Mouse (Mus musculus) CH12F3 (cell line): ENCODE results near the gene Mgat5.

Experiments
- in situ Hi-C: fragments of 300-500 bp; cut with MboI; formaldehyde crosslinking; loops from 2 replicates; pipeline ENCODE4 v1.14.3; 2020; ENCODE audit warnings: low sequenced_read_pairs

The Mgat5 gene

DNA sequence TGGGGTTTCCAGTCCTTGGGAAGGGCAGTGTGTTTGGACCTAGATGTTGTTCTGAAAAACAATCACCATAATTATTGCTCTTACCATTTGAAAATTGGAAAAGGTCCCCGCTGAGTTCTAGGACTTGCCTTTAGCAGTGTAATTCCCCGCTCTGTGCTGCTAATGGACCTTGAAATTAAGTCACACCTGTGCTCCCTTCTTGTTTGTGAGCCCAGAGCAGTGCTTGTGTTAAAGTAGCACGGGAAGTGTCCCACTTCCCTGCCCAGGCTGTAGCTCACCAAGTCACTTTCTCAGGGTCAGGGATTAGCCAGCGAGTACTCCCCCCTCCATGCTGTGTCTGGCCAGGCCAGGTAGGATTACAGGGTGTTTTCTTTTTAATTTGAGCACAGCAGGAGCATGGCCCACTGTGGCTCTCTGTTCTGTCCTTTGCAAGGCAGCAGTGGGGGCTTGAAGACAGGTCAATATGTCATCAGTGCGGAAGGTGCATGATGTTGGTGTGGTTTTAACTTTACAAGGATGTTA lies 123.6 kb downstream of the Mgat5 start:
- in situ Hi-C loops: no loop called here

GRCm38 (mm10) chr1:127329810-127330209 lies 125.0 kb downstream of the Mgat5 start:
- in situ Hi-C loops: no loop called here

- in situ Hi-C loops: no loop called here
These were observed 132.9 kb downstream of the Mgat5 start for GRCm38 (mm10) chr1:127337740-127338139.

GRCm38 (mm10) chr1:127338833-127339487 lies 134.1 kb downstream of the Mgat5 start:
- in situ Hi-C loops: no loop called here

GRCm38 (mm10) chr1:127340296-127340695 lies 135.5 kb downstream of the Mgat5 start:
- in situ Hi-C loops: no loop called here

DNA sequence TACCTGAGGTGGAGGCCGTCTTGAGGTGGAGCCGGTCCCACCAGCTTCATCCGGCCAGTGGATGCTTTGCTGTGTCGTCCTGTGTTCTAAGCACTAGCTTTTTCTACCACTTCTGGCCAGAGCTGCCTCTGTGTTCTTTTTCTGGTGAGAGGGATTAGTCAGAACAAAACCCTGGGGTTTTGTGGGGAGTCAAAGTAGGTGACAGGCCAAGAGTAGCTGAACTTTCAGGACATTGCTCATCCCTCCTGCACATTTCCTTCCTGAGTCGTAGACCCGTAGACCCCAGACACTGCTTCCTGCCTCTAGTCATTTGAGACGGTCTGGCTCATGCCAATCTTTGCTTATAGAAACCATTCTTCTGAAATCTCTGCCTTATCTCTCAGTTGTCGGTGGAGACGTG lies 140.1 kb downstream of the Mgat5 start:
- in situ Hi-C loops: no loop called here

DNA sequence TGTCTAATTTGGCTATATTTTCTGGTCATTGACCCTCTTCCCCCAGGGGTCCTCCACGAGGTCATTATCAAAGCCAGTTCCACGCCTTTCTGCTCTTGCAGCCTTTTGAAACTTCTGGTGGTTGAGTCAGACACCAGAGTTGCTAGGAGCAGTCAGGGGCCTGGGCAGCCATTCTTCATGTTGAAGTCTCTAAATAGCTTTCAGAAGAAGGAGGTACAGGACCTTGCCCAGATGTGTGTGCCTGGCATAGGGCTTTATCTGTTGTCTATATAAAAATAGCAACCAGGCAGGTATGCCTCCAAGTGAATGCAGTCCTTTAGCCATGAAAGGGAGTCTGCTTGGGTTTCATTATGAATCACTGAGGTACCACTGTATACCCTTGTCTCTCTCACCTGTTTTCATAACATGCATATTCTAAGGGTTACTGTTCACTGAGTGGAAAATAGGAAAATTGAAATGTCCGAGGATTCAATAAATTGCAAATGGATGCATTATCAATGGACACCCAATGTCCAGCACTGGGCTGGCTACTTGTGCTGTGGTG lies 141.9 kb downstream of the Mgat5 start:
- in situ Hi-C loops: no loop called here

DNA sequence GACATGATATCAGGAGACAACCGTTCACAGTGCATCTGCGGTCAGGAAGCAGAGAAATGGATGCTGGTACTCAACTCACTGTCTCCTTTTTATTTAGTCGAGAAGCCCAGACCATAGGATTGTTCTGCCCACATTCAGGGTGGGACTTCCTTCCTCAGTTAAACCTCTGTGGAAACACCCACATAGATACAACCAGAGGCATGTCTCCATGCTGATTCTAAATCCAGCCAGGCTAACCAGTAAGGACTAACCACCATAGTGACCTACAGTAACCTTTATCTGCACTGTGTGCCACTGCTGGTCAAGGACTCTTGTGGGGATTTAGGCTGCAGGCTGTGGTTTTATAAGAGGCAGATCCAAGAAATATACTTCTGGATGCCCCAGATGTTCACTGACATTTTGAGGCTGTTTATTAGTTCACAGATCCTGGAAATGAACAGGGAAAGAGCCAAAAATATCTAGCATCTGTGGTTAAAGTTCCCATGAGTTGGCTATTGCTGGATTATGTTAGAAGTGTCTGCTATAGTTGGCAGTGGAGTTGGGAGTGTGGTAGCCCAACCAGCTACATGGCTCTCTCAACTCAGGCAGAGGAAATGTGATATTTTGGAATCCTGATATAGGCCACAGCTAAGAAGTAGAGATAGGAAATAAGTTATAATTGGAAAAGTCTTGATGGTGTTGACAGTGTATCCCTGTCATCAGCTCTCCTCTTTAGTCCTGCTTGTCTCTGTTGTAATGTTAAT lies 143.2 kb downstream of the Mgat5 start:
- in situ Hi-C loops: no loop called here

- in situ Hi-C loops: no loop called here
These were observed 144.0 kb downstream of the Mgat5 start for GRCm38 (mm10) chr1:127348642-127349341.

DNA sequence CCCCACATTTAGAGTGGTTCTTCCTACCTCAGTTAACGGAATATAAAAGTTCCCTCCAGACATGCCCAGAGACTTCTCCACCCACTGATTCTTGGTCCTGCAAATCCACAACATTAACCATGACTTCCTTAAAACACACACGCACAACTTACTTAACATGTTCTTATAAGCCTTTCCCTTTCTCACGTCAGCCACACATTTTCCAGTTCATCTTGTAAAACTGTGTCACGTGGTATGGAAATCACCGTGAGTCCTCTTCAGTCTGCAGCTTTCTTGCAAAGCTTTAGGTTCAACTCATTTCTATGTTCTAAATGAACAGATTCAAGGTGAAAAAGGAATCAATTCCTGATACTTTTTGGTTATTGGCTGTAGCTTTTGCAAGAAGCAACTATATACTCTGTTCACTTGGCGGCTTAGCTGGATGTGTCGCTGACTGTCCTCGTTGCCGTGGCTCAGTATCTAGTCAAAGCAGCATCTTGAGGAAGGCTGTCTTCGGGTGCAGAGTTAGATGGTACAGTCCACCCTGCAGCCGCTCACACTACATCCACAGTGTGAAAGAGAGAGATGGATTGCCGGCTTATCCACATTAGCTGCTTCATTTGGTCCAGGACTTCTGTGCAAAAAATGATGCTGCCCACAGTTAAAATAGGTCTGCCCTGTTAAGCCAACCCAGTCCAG lies 146.7 kb downstream of the Mgat5 start:
- in situ Hi-C loops: no loop called here

DNA sequence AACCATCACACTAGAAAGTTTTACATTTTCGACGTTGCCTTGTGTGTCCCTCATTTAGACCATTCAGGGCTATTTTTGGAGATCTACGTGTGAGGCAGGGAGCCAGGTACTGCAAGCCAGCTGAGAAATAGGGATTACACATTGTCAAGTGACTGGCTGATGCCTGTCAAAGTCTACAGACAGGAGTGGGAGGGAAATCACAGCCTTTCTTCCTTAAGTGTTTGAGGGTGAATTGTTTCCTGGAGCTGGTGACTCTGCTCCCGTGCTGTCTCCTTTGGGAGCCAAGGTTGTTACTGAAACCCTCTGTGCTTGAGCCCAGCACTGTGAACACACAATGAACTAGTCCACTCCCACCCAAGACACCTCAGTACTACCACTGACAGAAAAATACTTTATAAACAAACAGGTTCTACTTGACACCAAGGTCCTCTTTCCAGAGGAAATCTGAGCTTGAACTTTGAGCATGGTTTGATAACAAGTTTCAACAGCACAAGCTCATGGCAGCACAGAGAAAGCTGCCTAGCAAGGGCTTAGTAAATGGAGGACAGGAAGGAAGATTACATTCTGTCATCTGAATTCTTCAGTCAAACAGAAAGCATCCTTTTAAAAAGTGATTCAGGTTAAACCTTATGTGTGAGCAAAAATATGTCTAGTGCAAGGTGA lies 147.4 kb downstream of the Mgat5 start:
- in situ Hi-C loops: no loop called here

DNA sequence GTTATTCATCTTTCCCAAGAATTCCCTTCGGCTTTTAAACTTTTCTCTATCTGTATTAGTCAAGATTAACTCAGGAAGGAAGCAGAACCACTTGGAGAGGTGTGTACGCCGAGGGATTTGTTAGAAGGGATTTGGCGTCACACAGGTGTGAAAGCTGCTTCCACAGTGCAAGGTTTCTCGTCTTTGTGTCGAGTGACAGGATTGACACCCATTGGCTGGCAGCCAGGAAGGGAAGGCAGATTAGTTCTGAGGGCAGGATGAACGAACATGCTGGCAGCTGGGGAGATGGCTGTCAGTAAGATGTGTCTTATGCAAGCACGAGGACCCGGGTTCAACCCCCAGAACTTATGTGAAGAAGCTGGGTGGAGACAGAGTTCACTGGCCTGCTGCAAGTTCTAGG lies 148.6 kb downstream of the Mgat5 start:
- in situ Hi-C loops: no loop called here

- in situ Hi-C loops: no loop called here
These were observed 149.3 kb downstream of the Mgat5 start for GRCm38 (mm10) chr1:127354152-127354551.

DNA sequence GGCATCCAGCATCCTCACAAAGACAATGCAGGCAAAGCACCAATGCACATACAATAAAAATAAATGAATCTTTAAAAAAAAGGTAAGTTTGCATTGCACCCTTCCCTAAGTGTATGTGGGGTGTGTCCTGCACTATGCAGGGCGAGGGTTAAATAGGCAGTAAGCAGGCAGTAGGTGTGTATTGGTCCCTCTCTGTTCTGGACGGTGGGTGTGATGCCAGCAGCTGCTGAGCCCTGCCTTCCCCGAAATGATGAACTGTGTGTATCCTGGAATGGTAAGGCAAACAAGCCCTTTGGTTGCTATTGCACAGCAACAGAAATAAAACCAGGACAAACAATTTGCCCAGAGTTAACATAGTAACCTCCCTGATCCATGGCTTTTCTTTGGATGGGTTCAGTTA lies 150.2 kb downstream of the Mgat5 start:
- in situ Hi-C loops: no loop called here

DNA sequence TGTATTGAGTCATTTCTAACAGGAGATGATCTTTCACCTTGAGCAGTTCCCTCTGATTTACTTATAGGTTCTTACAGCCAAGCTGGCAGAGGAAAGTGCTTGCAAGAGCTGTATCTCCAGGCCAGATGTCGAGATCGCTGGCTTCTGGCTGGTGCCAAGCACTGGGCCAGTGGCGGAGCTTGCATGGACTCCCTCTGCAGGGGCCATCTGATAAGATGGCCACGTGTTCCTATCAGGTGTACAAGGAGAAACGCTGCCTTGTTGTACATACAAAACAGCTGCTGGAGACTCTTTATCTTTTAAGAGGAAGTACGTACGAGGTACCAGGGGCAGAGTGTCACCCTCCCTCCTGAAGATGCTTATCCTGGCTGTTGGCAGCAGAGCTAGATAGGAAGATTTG lies 158.8 kb downstream of the Mgat5 start:
- in situ Hi-C loops: no loop called here

- in situ Hi-C loops: no loop called here
These were observed 160.9 kb downstream of the Mgat5 start for GRCm38 (mm10) chr1:127365706-127366105.

- in situ Hi-C loops: no loop called here
These were observed 161.3 kb downstream of the Mgat5 start for GRCm38 (mm10) chr1:127366111-127366510.

DNA sequence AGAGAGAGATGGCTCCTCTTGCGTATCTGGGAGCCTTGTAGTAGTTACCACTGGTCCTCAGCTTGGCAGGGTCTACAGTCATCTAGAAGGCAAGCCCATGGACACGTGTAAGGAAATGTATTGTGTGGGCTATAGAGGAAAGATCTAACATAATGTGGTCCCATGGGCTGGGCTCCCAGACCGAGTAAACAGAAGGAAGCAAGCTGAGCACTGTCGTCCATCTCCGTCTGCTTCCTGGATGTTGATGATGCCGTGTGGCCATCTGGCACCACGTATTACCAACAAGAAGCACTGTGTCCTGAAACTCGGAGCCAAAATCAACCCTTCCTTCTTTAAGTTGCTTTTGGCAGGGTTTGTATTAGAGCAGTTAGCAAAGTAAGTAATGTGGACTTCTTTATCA lies 163.7 kb downstream of the Mgat5 start:
- in situ Hi-C loops: no loop called here

GRCm38 (mm10) chr1:127369538-127369937 lies 164.7 kb downstream of the Mgat5 start:
- in situ Hi-C loops: no loop called here

GRCm38 (mm10) chr1:127372096-127372495 lies 167.3 kb downstream of the Mgat5 start:
- in situ Hi-C loops: no loop called here
